Mouse (Mus musculus) cerebellum, postnatal 14 days (tissue): ENCODE measurements around the gene Atr.

Source experiments
- DNase-seq, 2 experiments: peaks; one replicate each; pipeline ENCODE4 v3.0.0; 2021; ENCODE audit warnings: mixed read lengths in 2 of 2

The Atr gene

GRCm38 (mm10) chr9:95857414-95858026 is at the start of gene Atr:
Atr (plus strand) TSS chr9:95857597.
- peak; percentile 93 for DNase-seq

GRCm38 (mm10) chr9:95809596-95809995 is 47.8 kb upstream of the Atr start:
- no peak for DNase-seq

- DNase-seq = no peak
Measured at GRCm38 (mm10) chr9:95811817-95812216, 45.6 kb upstream of the Atr start.

GRCm38 (mm10) chr9:95813721-95814531 is 43.5 kb upstream of the Atr start:
- DNase-seq = no peak

GRCm38 (mm10) chr9:95815015-95815673 is 42.3 kb upstream of the Atr start:
- DNase-seq = no peak

GRCm38 (mm10) chr9:95815706-95816105 is 41.7 kb upstream of the Atr start:
- no peak for DNase-seq

GRCm38 (mm10) chr9:95822531-95822930 is 34.9 kb upstream of the Atr start:
- no peak for DNase-seq

- DNase-seq = no peak
Measured at GRCm38 (mm10) chr9:95827565-95827964, 29.8 kb upstream of the Atr start.

GRCm38 (mm10) chr9:95832758-95833157 is 24.6 kb upstream of the Atr start:
- DNase-seq = no peak

- no peak for DNase-seq
Measured at GRCm38 (mm10) chr9:95834799-95835198, 22.6 kb upstream of the Atr start.

GRCm38 (mm10) chr9:95835741-95836140 is 21.7 kb upstream of the Atr start:
- DNase-seq = no peak

GRCm38 (mm10) chr9:95839424-95839823 is 18.0 kb upstream of the Atr start:
- no peak for DNase-seq

GRCm38 (mm10) chr9:95844825-95845460 is 12.5 kb upstream of the Atr start, which contains the start of gene Pls1:
Pls1 (minus strand) TSS chr9:95845311.
- DNase-seq = peak; percentile 95 to 98

GRCm38 (mm10) chr9:95845711-95846110 is 11.7 kb upstream of the Atr start:
- DNase-seq = no peak

GRCm38 (mm10) chr9:95851671-95852070 is 5.7 kb upstream of the Atr start:
- DNase-seq = no peak

- DNase-seq = peak; percentile 87 to 91
Measured at GRCm38 (mm10) chr9:95852896-95853295, 4.5 kb upstream of the Atr start.

- DNase-seq = no peak
Measured at GRCm38 (mm10) chr9:95854891-95855290, 2.5 kb upstream of the Atr start.

- no peak for DNase-seq
Measured at GRCm38 (mm10) chr9:95856004-95856403, 1.4 kb upstream of the Atr start.

- peak in 1 of 2 experiments; percentile 30 for DNase-seq
Measured at GRCm38 (mm10) chr9:95858027-95858570, 702 bp downstream of the Atr start.

- no peak for DNase-seq
Measured at GRCm38 (mm10) chr9:95878246-95878645, 20.8 kb downstream of the Atr start.

GRCm38 (mm10) chr9:95882751-95883150 is 25.4 kb downstream of the Atr start:
- no peak for DNase-seq

- DNase-seq = no peak
Measured at GRCm38 (mm10) chr9:95897392-95897791, 40.0 kb downstream of the Atr start.

- no peak for DNase-seq
Measured at GRCm38 (mm10) chr9:95932855-95933254, 75.5 kb downstream of the Atr start.
